Mouse (Mus musculus): Measurements from ENCODE around the gene Prdm11. TPM values are rescaled to one million over a fixed set of nuclear protein-coding genes. Genes with fewer than 3 reads are reported as not detected.

Prdm11 gene
- total and polyA plus RNA-seq, 3 experiments = 36.4 to 52.4 (median 38.3) TPM

GRCm38 (mm10) chr2:92967032-92967838, 78.7 kb downstream of the Prdm11 start:
- DNase-seq = no peak

- no peak for DNase-seq
These were observed 79.7 kb downstream of the Prdm11 start for GRCm38 (mm10) chr2:92966257-92966656.

- no peak for DNase-seq
These were observed 81.6 kb downstream of the Prdm11 start for GRCm38 (mm10) chr2:92964345-92964744.

GRCm38 (mm10) chr2:92958640-92959039, 87.3 kb downstream of the Prdm11 start:
- no peak for DNase-seq

- DNase-seq = peak; percentile 61
These were observed 89.0 kb downstream of the Prdm11 start for GRCm38 (mm10) chr2:92956943-92957342.

GRCm38 (mm10) chr2:92954404-92955114, 91.4 kb downstream of the Prdm11 start:
- DNase-seq = peak; percentile 71

- DNase-seq = no peak
These were observed 92.5 kb downstream of the Prdm11 start for GRCm38 (mm10) chr2:92953450-92953849.

GRCm38 (mm10) chr2:92949518-92949917, 96.4 kb downstream of the Prdm11 start:
- no peak for DNase-seq

GRCm38 (mm10) chr2:92948699-92949300, 97.2 kb downstream of the Prdm11 start:
- DNase-seq = no peak

- DNase-seq = peak; percentile 61
These were observed 97.8 kb downstream of the Prdm11 start for GRCm38 (mm10) chr2:92947981-92948698.

- DNase-seq = no peak
These were observed 100.0 kb downstream of the Prdm11 start for GRCm38 (mm10) chr2:92945824-92946598.

- peak; percentile 23 for DNase-seq
These were observed 100.7 kb downstream of the Prdm11 start for GRCm38 (mm10) chr2:92945125-92945746.

- no peak for DNase-seq
These were observed 101.6 kb downstream of the Prdm11 start for GRCm38 (mm10) chr2:92944356-92944755.

- peak; percentile 70 for DNase-seq
These were observed 102.6 kb downstream of the Prdm11 start for GRCm38 (mm10) chr2:92943406-92943805.

GRCm38 (mm10) chr2:92941463-92941862, 104.5 kb downstream of the Prdm11 start:
- DNase-seq = no peak

GRCm38 (mm10) chr2:92940963-92941362, 105.0 kb downstream of the Prdm11 start:
- no peak for DNase-seq

- DNase-seq = no peak
These were observed 107.1 kb downstream of the Prdm11 start for GRCm38 (mm10) chr2:92938827-92939226.

- no peak for DNase-seq
These were observed 107.9 kb downstream of the Prdm11 start for GRCm38 (mm10) chr2:92938063-92938462.

GRCm38 (mm10) chr2:92935483-92935882, 110.5 kb downstream of the Prdm11 start:
- no peak for DNase-seq

GRCm38 (mm10) chr2:92934312-92934982, 111.5 kb downstream of the Prdm11 start:
- no peak for DNase-seq
